Mouse (Mus musculus) embryonic facial prominence, embryonic 14.5 days (tissue): ENCODE measurements around the gene Eif1. TPM values are rescaled to one million over a fixed set of nuclear protein-coding genes. Genes with fewer than 3 reads are reported as not detected.
"Not testable (repeated sequence)": the region's sequence is repeated elsewhere in the genome, so short reads cannot be mapped to it uniquely, and the experiment has no call there.

Source experiments
- ATAC-seq: fragments of 200-750 bp; cut with Nextera tagmentation; 2 replicates; pipeline ENCODE4 v1.8.0; 2017; ENCODE audit warnings: low read depth, moderate number of reproducible peaks, moderate TSS enrichment
- DNase-seq: peaks from one replicate; pipeline ENCODE4 v3.0.0-alpha.2; 2015; ENCODE audit warnings: low spot score
- H3K27ac ChIP-seq: fragments of 300-500 bp; sonication (generic); replicated peaks from 2 replicates; pipeline ENCODE4 v1.5.1; 2014; ENCODE audit warnings: low read depth, mild to moderate bottlenecking, low read length, moderate library complexity
- H3K27me3 ChIP-seq: fragments of 300-500 bp; sonication (generic); replicated peaks from 2 replicates; pipeline ENCODE4 v1.6.1; 2014; ENCODE audit warnings: low read length; ENCODE audit not compliant: control insufficient read depth, insufficient read depth
- H3K36me3 ChIP-seq: fragments of 300-500 bp; sonication (generic); 2 replicates; pipeline ENCODE4 v1.6.1; 2014; ENCODE audit warnings: low read length, mixed read lengths; ENCODE audit not compliant: control insufficient read depth, insufficient read depth
- H3K4me1 ChIP-seq: fragments of 300-500 bp; sonication (generic); 2 replicates; pipeline ENCODE4 v1.6.1; 2014; ENCODE audit warnings: antibody characterized with exemption, low read length; ENCODE audit not compliant: control insufficient read depth, insufficient read depth
- H3K4me2 ChIP-seq: fragments of 300-500 bp; sonication (generic); 2 replicates; pipeline ENCODE4 v1.6.1; 2014; ENCODE audit warnings: low read depth, mild to moderate bottlenecking, low read length, moderate library complexity, mixed read lengths
- H3K4me3 ChIP-seq: fragments of 300-500 bp; sonication (generic); 2 replicates; pipeline ENCODE4 v1.5.1; 2014; ENCODE audit warnings: low read depth, mild to moderate bottlenecking, low read length
- H3K9ac ChIP-seq: fragments of 300-500 bp; sonication (generic); 2 replicates; pipeline ENCODE4 v1.6.1; 2014; ENCODE audit warnings: low read depth, mild to moderate bottlenecking, low read length, moderate library complexity, mixed read lengths
- H3K9me3 ChIP-seq: fragments of 300-500 bp; sonication (generic); 2 replicates; pipeline ENCODE4 v1.6.1; 2016; ENCODE audit warnings: low read length; ENCODE audit not compliant: control insufficient read depth
- WGBS: fragments of 180-500 bp; shearing (Covaris S2); extraction: QIAGEN DNeasy Blood & Tissue Kit; methylation state at CpG from one replicate; pipeline ENCODE4 v1.1.7; 2014; 5-methylcytosine and 5-hydroxymethylcytosine counted together
- polyA plus RNA-seq: library from polyadenylated mRNA; unstranded; fragments of >200 nt; fragmentation: Nextera tagmentation; extraction: Ambion mirVana; gene quantifications from 2 replicates; pipeline ENCODE4 v1.2.1, GENCODE M21; 2014

Eif1 gene
- polyA plus RNA-seq, 1 experiment from 2014 or later: 1,879 TPM

DNA sequence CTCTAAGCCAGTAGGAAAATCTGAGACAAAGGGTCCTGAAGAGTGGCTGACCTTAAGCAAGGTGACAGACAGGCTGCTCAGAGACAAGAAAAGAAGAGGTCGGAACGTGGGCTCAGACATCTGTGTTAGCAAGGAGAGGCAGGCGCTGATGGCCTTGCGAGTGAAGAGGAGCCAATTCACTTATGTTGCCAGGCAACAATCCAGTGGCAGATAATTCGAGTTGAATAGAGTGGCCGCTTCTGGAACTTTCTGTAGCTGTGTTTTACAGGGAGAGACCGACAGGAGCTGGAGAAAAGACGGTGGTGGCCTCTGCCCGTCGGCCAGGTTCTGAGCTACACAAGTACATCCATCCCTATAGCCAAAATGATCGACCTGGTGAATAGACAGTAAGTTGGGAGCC lies 7.6 kb downstream of the Eif1 start:
- Histone ChIP-seq H3K4me3 (no peak overlapping the region), H3K27ac (no peak overlapping the region), H3K4me1 (no peaks in the 10 kb centered on the region), H3K4me2 (no peak overlapping the region), H3K27me3 (no peaks in the 10 kb centered on the region), H3K9me3 (no peaks in the 10 kb centered on the region), H3K9ac (no peak overlapping the region), H3K36me3 (peaks cover 6% of the 10 kb centered on the region)
- WGBS: 79% methylated on average over 11 of the region's 11 CpGs
- no peak for ATAC-seq
- no peak for DNase-seq

DNA sequence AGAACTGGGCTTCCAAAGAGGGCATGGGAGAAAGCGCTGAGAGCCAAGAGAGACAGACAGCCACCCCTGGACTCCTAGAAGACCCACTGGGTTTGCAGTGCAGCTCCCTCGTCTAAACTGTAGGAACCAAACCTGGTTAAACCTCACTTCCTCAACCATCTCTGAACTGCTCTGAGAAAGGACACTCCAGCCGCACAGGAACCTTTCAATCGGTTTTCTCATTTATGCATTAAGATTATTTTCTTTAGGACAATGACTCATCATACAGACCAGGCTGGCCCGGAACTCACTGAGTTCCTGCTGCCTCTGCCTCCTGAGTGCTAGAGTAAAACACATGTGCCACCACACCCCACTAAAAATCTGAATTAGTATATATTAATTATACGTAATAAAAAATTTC lies 8.1 kb downstream of the Eif1 start:
- H3K27me3 ChIP-seq: no peaks in the 10 kb centered on the region
- no peak overlapping the region for H3K4me2 ChIP-seq
- H3K27ac ChIP-seq: no peak overlapping the region
- no peaks in the 10 kb centered on the region for H3K4me1 ChIP-seq
- DNase-seq (no peak), ATAC-seq (no peak)
- H3K36me3 ChIP-seq: 0 out of 2 replicates have a peak, but pooled peaks cover 2% of the 10 kb centered on the region
- H3K4me3 ChIP-seq: no peak overlapping the region
- WGBS: 84% methylated on average over 6 of the region's 6 CpGs
- no peak overlapping the region for H3K9ac ChIP-seq
- H3K9me3 ChIP-seq: no peaks in the 10 kb centered on the region

DNA sequence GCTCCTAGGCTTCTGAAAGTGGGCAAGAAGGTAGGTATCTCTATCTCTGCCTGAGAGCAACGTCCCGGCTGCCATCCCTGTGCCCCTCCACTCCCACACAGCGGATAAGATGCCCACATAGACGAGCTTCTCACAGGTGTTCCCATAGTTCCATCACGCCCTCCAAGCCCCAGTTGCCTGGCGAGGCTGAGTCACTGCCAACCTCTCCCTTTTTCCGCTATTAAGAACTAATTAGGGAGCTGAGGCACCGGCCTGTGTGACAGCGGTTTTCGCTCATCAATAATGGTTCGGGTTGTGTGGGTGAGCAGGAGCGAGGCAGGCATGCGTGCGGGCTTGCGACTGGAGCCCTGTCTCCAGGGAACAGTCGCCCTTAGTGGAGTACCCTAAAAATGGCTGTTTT lies 10.6 kb downstream of the Eif1 start:
- Histone ChIP-seq H3K4me3 (no peak overlapping the region), H3K9me3 (no peaks in the 10 kb centered on the region), H3K27ac (no peak overlapping the region), H3K4me2 (no peak overlapping the region), H3K9ac (no peak overlapping the region), H3K36me3 (no peaks in the 10 kb centered on the region), H3K27me3 (no peaks in the 10 kb centered on the region), H3K4me1 (no peaks in the 10 kb centered on the region)
- DNase-seq (no peak), ATAC-seq (no peak)
- whole genome bisulfite sequencing: 56% methylated on average over 16 of the region's 16 CpGs

GRCm38 (mm10) chr11:100330816-100331375 lies 11.2 kb downstream of the Eif1 start:
- not testable (repeated sequence) for H3K9me3 ChIP-seq, ATAC-seq, DNase-seq, H3K27me3 ChIP-seq, H3K27ac ChIP-seq, H3K4me2 ChIP-seq, H3K4me1 ChIP-seq, H3K36me3 ChIP-seq, H3K4me3 ChIP-seq, H3K9ac ChIP-seq
- WGBS: 45% methylated on average over 8 of the region's 8 CpGs

- Histone ChIP-seq H3K27me3 (no peaks in the 10 kb centered on the region), H3K4me3 (no peak overlapping the region), H3K4me2 (no peak overlapping the region), H3K9me3 (no peaks in the 10 kb centered on the region), H3K27ac (no peak overlapping the region), H3K36me3 (no peaks in the 10 kb centered on the region), H3K9ac (no peak overlapping the region), H3K4me1 (no peaks in the 10 kb centered on the region)
- DNase-seq (peak; percentile 19), ATAC-seq (peak; percentile 64)
- WGBS: 45% methylated on average over 9 of the region's 9 CpGs
Measured at GRCm38 (mm10) chr11:100332766-100333515, 13.3 kb downstream of the Eif1 start.

DNA sequence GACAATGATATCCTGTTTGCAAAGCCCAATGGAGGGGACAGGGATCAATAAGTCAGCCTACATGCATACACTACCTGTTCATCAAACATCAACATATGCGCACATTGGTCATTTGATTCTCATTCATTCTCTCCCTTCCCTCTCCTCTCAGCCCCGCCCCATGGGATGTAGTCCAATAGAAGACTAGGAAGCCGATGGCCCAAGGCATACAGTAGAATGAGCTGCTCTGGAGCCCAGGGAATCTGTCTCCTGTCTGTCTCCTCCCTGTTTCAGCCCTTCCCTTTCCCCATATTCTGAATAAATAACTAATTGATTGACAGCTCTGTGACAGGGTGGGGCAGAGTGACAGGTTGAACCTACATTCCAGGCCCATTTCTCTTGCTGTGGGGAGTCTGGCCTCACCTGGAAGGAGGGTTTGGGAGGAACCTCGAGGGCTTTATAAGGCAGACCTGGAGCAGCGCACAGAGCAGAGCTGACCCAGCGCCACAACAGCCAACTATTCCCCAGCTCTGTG lies 14.3 kb downstream of the Eif1 start, which contains the start of gene Gast:
TSS of gene Gast (plus strand) at position 464 of the 514 bp plus-strand sequence.
- no peaks in the 10 kb centered on the region for H3K9me3 ChIP-seq
- DNase-seq (no peak), ATAC-seq (no peak)
- H3K36me3 ChIP-seq: no peaks in the 10 kb centered on the region
- H3K4me3 ChIP-seq: no peak within 1 kb of the TSS
- H3K27ac ChIP-seq: no peak within 1 kb of the TSS
- 82% methylated on average over 6 of the region's 6 CpGs for WGBS
- no peaks in the 10 kb centered on the region for H3K4me1 ChIP-seq
- H3K4me2 ChIP-seq: no peak within 1 kb of the TSS
- no peaks in the 10 kb centered on the region for H3K27me3 ChIP-seq
- H3K9ac ChIP-seq: no peak within 1 kb of the TSS

- H3K4me3 ChIP-seq: no peak overlapping the region
- H3K4me1 ChIP-seq: no peaks in the 10 kb centered on the region
- no peak overlapping the region for H3K27ac ChIP-seq
- peak; percentile 62; the same call in 1 of the 2 replicates for ATAC-seq
- no peaks in the 10 kb centered on the region for H3K9me3 ChIP-seq
- no peaks in the 10 kb centered on the region for H3K36me3 ChIP-seq
- 56% methylated on average over 3 of the region's 3 CpGs for WGBS
- H3K4me2 ChIP-seq: no peak overlapping the region
- no peaks in the 10 kb centered on the region for H3K27me3 ChIP-seq
- peak; percentile 73 for DNase-seq
- H3K9ac ChIP-seq: no peak overlapping the region
Measured at GRCm38 (mm10) chr11:100335731-100336130, 16.0 kb downstream of the Eif1 start.

DNA sequence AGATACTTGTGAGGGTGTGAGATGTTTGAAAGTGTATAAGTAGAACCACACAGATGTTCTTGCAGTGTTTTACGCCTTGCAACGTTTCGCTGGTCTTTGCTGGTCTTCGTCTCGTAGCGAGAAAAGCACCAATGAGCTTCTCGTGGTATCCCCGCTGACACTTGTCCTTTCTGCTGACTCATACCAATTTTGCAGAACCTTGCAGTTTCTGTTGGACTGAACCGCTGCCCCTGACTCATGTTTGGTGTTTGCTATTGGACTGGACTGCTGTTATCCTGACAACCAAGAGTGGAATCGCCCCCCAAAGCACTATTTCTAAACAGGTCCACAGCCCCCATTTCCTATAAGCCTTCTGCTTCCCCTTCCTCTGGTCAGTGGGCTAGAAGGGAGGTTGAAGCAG lies 24.6 kb downstream of the Eif1 start:
- no peak overlapping the region for H3K27ac ChIP-seq
- WGBS: 91% methylated on average over 10 of the region's 10 CpGs
- ATAC-seq (no peak), DNase-seq (no peak)
- H3K36me3 ChIP-seq: no peaks in the 10 kb centered on the region
- H3K4me3 ChIP-seq: no peak overlapping the region
- no peaks in the 10 kb centered on the region for H3K4me1 ChIP-seq
- no peak overlapping the region for H3K4me2 ChIP-seq
- no peak overlapping the region for H3K9ac ChIP-seq
- no peaks in the 10 kb centered on the region for H3K27me3 ChIP-seq
- no peaks in the 10 kb centered on the region for H3K9me3 ChIP-seq
